Mouse (Mus musculus) c-Kit-positive CD71-positive TER-119-positive erythroid progenitor cells, embryonic 14.5 days (primary cell): ENCODE results near the gene Nr1d1.
"Not testable (repeated sequence)": the region's sequence is repeated elsewhere in the genome, so short reads cannot be mapped to it uniquely, and the experiment has no call there.

Experiments
- DNase-seq: peaks from one replicate; pipeline ENCODE4 v3.0.0-alpha.2; 2013; ENCODE audit warnings: low spot score

The Nr1d1 gene

DNA sequence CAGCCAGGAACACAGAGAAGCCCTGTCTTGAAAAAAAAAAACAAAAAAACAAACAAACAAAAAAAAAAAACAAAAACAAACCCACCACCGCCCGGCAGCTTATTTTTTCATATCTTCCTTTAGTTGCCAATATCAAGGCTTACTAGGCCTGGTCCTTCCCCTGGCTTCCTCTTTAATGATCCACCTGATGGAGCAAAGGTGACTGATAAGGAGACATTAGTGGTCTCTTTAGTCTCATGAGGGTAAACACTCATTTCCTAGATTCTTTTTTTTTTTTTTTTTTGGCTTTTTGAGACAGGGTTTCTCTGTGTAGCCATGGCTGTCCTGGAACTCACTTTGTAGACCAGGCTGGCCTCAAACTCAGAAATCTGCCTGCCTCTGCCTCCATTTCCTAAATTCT lies 37.9 kb downstream of the Nr1d1 start:
- not testable (repeated sequence) for DNase-seq

DNA sequence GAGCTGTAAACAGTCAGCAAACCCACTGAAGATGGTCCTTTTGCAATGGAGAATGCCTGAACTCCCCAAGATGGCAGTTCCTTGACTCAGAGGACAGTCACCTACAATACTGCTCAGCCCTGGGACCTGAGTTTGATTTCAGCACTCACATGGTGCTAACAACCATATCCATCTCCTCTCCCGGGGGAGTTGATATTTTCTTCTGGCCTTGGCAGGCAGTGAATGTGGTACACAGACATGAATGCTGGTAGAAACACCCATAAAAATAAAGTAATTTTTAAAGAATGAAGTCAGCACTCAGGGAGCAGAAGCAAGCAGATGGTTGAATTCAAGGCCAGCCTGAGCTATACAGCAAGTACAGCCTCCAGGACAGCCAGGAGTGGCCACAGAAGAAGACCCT lies 39.0 kb downstream of the Nr1d1 start:
- no peak for DNase-seq

DNA sequence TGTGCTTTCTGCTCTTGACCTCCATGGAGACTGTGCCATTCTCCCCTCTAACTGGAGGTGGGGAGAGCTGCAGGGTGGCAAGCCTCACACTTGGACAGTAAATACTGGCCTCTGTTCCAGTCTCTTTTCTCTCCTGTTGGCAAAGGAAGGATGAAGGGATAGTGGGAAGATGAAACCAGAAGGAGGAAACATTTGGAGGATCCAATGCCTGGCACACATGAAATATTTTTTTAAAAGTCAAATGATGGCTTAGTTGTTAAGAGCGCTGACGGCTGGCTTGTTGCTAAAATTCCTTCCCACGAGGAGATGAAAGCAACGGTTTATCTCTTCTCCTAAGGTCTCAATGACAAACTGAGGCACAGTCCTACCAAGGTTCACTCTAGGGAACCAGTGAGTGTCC lies 40.0 kb downstream of the Nr1d1 start:
- DNase-seq: no peak

DNA sequence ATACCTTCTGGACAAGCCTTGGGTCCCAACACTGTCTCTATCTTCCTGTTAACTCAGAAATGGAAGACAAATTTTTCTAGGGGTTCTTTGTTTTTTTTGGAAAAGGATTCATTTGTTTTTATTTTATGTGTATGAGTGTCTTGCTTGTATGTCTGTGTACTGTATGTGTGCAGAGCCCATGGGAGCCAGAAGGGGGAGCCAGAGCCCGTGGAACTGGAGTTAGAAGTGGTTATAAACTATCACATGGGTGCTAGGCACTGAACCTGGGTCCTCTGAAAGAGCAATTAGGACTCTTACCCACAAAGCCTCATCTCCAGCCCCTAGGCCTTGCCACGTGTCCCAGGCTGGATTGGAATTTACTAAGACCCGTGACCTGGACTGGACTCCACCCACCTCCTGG lies 41.1 kb downstream of the Nr1d1 start:
- no peak for DNase-seq

DNA sequence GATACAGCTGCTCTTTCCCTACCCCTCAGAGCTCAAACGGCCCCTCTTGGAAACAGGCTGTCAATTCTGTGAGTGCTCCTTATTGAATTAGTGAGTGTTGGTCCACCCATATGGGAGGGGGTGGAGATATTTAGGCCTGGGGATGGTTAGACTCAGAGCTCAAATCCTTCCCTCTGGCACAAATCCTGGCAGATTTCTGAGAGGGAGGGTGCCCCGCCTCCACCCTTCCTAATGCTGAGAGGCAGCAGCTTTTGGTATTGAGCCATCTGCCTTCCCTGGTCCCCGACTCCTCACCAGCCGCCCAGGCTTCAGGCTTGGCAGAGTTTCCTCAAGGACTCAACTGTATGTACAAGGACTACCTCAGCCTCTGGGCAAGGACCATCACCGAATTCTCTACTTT lies 44.0 kb downstream of the Nr1d1 start:
- no peak for DNase-seq

DNA sequence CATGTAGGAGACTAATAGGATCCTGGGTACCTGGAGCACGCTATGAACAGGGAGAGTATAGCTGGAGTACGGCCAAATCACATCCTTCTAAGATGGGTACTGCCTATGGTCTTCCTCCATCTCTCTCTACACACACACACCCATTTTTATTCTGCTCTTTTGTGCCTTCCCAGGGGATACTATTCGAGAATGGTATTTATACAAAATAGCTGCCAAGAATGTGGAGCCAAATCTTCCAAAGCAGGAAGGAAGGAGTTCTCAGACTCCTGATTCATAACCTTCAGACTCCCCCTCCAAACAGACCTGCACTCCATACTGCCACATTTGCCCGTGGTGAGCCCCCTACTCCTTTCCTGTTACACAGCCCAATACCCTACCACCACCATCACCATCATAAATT lies 44.4 kb downstream of the Nr1d1 start:
- DNase-seq: no peak

DNA sequence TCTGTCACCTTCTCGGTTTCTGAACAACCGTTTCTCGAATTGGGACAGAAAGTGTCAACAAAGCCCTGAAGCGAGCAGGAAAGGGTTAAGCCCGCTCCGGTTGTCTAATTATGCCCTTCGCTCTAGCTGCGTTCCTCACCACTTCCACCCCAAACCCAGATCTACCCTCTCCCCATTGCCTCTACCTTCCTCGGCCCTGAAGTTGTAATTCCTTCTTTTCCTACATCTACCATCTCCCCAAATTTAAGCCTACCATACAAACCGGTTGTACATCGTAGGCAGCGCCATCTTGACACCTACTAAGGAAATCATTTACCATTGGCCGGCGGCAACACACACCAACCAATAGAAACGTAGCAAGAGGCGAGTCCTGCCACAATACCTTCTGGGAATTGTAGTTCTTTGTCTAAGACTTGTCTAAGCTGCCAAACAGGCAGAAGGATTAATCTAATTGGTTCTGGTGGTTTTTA lies 46.0 kb downstream of the Nr1d1 start, which contains the start of gene Med24:
Gene Med24 (minus strand): TSS at position 317 of the 470 bp plus-strand sequence.
- DNase-seq: peak; percentile 89

DNA sequence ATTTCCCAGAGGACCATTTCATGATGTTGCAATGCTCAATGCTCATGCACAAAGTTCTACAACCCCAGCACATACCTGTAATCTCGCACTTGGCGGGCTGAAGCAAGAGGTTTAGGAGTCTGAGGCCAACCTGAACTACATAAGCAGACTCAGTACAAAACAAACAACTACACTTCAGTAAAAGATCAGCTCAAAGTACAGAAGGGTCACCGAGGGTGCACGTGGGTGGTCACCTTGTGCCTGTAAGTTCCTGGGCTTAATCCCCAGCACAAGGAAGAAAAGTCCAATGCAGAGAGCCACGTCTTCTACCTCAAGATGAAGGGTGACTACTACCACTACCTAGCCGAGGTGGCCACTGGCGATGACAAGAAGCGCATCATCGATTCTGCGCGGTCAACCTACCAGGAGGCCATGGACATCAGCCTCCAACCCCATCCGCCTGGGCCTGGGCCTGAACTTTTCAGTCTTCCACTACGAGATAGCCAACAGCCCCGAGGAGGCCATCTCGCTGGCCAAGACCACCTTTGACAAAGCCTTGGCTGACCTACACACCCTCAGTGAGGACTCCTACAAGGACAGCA lies 49.1 kb downstream of the Nr1d1 start:
- no peak for DNase-seq

DNA sequence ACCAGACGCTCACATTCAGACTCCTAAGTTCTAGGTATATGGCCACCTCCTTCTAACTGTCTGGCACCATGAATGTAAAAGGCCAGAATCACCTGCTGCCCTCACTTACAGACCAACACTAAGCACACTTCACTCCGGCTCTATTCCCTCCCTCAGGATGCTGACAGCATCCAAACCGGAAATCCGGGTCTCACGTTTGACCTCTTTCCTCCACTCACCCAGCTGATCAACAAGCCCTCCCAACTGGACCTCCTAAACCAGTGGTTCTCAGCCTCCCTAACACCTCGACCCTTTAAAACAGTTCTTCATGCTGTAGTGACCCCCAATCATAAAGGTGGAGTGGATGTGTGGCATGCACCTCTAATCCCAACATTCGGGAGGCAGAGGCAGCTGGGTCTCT lies 52.0 kb downstream of the Nr1d1 start:
- DNase-seq: no peak

DNA sequence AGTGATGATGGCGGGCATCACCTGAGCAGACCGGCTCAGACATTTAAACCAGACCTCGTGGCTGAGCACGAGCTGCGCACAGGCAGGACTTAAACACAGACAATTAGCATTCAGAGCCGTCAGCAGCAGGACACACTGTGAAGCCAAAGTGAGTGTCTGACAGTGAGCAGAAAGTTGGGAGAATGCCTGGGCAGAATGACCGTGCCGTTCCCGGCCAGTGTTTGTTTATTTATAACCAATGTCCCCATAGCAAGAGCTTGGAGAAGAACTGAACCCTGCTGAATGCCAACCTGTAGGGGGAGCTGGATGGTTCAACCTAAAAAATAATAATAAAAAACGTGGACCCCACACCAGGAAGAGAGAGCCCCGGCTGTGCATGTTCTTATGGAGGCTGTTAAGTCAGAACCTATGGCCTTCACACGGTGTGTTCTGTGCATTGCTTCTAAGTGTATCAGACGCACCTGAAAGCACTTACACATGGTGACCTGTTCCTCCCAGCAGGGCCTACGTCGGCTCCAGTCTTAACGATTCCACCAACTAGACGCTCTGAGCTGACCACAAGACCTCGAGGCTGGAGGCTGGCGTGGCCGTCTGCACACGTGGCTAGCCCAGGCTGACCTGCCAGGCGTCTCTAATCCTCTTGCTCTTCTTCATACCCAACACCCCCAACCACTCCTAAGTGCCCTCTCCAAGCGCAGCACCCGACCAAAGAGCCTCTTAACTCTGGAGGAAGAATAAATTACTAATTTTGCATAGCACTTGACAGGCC lies 53.5 kb downstream of the Nr1d1 start:
- DNase-seq: no peak

DNA sequence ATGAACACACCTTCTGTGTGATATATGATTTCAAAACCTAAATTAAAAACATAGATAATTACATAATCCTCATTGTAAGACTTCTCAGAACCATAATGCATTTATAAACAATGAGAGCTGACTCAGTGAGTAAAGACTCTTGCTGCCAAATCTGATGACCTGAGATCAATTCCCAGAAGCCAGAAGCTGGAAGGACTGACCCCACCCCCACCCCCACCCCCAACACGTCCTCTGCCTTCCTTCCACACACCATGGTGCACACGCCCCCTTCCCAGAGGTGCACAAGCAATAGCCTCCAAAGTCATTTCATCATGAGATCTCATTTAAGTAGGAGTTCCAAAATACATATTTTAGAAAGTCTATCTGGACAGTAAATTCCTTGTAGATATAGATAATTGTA lies 54.4 kb downstream of the Nr1d1 start:
- DNase-seq: no peak
